Mouse (Mus musculus) lung, postnatal 10 days (tissue): ENCODE results near the gene Duoxa1.
A peak's percentile ranks its signal among the peaks of the same experiment; 100 is the strongest.

Source experiments
- DNase-seq: peaks from one replicate; pipeline ENCODE4 v3.0.0; 2021

Gene Duoxa1

DNA sequence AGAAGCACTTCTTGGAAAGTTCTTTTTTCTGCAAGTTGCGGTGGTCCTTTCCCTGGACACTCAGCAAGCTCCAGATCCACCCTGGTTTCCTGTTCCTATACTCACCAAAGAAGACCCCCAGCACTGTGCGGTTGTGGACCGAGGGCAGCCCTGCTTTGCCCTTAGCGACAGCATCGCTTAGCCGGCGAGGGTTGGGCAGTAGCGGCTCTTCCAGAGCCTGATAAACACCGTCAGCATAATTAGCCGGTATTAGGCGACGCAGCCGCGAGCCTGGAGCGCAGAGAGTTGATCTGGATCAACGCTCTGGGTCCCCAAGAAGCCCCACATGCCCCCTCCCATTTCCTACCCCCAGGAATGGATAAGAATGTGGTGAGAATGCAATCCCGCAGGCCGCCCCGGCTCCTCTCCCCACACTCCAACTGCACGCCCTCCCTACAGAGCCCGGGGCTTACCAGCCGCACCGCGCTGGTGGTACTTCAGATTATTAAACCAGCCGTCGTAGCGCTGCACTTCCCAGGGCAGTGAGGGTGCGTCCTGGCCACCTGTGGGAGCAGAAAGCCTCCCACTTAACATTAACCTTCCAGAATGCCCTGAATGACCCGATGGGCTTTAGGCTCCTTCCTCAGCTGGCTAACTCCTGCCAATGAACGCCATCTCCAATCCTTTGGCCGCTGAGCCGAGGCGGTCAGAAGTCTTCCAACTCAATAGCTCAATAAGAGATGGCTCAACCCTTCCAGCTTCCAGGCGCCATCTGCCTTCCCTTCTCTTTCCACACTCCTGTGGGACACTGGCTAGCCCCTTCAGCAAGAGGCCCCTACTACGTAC is 16.0 kb downstream of the Duoxa1 start:
- no peak for DNase-seq

DNA sequence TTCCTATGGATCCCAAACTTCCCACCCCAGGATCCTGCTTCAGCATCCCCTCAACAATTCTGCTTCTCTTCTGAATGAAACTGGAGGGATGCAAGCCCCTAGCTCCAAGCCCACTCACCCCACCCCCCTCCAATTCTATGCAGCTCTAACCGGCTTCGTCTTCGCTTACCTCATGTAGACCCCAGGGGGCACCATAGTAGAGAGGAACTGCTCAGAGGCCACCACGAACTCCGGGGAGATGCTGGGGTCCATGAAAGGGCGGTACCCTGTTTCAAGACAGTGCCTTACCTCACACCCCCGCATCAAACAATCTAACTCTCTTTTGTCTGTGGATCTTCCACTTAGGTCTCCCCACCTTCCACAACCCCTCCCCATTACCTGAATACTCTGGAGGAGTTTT is 18.6 kb downstream of the Duoxa1 start:
- DNase-seq, result no peak

DNA sequence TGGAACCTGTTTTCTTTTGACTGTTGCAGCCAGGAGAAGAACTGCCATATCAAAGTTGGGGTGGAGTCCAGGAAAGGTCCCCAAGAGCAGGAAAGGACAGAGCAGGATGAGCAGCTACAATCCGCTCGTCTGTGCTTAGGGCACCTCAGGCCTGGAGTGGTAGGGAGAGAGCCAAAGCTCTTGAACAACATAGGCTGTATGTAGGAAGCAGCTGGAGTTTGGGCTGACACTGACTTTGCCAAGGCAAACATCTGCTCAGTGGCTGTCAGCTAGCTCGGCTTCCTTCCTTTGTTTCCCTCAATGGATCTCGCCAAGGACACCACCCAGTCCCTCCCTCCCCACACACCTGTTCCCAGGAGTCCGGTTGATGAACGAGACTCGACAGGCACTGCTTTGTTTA is 27.4 kb downstream of the Duoxa1 start:
- DNase-seq, result no peak

DNA sequence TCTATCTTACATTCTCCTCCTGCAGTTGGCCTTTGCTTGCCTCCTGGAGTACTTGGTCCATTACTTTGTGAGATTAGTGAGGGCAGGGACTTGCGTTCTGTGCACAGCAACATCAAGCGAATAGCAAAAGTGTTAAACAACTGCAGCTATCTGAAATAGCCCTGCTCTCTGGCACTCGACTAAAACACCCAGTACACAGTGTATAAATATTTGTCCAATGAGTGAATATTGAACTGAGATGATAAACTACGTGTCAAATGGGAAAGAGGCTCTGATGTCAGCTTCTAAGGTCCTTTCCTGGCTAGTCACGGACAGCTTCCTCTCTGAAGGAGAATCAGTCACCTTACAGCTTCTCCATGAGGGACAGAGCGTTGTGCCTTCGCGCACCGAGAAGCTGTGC is 29.4 kb downstream of the Duoxa1 start:
- DNase-seq, result no peak

DNA sequence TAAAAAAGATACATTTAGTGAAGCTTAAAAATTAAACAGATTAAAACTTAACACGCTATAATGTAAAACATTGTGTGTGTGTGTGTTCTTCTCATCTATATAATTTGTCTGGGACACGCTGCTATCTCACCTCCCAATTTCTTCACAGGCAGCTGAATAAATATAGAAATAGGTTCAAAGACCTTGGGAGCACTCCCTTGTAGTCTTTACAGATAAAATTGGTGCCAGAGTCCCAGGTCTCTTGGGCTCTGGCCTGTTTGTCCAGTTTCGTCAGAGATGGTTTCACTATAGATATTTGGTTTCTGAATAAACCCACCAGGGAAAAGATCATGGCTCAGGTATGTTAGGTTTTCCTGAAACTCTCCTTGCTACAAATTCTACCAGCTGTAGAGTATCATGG is 34.8 kb downstream of the Duoxa1 start:
- DNase-seq, result no peak

DNA sequence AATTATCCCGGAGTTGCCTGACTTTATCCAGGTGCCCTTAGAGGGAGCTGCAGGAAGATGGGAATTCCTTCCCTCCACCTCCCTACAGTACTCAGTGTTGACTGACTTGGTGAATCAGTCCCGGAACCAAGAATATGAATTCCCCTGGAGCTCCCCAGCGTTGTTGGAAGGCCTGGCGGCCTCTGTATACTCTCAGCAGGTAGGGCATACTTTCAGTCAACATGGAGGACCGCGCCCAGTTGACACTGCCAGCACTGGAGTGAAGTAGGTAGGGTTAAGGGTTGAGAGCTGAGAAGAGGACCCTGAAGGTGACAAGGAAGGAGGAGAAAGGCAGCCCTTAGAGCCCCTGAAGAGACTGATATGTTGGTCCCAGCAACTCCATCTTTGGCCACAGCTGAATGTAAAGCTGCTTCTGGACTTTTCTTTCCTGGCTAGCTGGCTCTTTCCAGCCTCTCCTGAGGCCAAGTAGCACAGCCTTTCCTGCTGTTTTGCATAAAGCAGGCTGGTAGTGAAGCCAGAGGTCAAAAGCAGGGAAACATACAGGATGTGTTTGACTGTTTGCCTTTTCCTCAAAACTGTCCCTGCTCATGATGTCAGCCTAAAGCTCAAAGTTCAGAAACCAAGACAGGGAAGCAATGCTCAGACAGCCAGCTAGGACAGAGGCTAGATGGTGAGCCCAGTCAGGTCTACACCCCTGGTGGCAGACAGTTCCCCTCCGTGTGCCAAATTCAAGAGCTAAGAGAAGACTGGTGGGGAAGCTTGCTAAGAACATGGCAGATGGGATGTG is 46.9 kb downstream of the Duoxa1 start:
- no peak for DNase-seq

DNA sequence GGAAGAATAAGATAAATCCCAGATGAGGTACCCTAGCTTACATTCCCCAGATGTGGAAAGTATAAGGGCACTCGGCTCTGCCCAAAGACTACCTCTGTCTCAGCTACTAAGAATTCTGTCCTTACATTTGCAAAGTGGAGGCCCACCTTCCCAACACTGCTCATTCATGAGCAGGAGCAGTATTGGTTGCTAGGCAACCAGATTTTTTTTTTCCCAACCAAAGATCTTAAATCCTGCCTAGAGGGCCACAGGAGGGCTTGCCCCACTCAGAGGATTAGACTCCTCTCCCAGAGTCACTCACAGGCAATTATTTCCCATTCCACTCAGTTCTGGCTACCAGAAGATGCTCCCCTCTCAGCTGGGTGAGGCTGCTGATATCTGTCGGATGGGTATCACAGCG is 48.8 kb downstream of the Duoxa1 start:
- DNase-seq, result no peak

DNA sequence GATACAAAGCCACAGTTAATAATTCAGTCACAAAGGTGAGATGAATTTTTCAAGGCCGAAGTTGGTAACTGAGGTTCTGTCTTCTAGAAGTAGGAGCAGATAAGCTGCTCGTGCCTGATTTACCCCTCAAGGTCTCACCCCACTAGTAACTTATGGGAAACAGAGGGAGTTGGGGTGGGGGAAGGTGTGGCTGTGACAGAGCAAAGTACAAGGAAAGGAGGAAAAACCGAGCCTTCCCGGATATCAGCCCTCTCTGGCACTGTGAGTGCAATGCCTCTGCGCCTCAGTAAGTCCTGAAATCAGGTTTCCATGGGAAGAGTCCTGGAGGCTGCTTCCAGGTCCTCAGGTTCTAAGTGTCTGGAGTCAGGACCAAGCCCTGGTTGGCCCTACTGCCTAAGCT is 52.8 kb downstream of the Duoxa1 start:
- DNase-seq, result no peak

DNA sequence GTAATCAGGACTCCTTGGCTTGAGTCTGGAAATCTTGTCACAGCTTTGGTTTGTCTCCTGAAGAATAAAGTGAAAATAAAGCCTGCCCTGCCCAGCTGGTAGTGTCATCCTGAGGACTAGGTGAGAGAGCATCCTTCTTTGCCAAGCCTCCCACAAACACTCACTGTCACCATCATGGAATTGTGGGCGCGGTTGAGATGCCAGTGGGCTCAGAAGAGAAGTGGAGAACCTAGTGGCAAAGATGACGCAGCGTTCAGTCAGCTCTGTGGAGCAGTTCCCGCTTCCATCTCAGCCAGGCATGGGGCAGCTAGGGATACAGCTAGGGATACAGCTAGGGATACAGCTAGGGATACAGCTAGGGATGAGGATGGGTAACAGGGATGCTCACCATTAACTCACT is 57.5 kb downstream of the Duoxa1 start:
- peak; percentile 6 for DNase-seq
